In the genomic region with DNA sequence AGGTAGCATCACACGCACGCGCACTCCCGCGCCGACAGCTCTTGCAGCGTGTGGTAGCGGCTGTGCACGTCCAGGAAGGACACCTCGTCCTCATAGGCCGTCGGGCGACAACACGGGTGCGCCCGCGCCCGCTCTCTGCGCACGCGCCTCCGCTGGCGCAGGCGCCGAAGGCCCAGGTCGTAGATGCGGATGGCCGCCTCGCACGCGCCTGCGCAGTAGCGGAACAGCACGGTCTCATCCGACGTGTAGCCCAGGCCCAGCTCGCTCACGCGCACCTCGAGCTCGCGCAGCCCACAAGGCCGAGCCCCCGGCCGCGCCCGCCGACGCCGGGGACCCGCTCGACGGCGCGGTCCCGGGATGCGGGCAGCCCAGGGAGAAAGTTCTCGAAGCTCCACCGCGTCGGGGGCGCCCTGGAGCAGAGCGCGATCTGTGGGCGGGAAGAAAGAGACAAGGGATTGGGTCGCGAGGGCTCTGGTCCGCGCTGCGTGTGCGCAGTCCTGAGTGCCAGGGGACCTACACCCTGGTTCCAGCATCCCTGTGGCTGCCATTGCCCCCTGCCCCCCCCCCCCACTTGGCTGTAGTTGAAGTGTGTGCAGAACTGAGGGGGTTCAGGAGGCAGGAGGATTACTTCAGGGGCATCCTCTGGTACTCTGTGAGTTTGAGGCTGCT, we compare ENCODE assay signal across 9 mouse cellular contexts. TPM values are rescaled to one million over a fixed set of nuclear protein-coding genes. Genes with fewer than 3 reads are reported as not detected.
A peak's percentile ranks its signal among the peaks of the same experiment; 100 is the strongest.
DNase-seq lines count a peak whose midpoint lies in the region; ATAC-seq and TF ChIP-seq lines count a peak whose summit lies in the region.
"Had no signal": no experiment of that assay in that cellular context is flagged by ENCODE, and none has a peak within 500 bp of the region (broad histone marks: within the 10 kb centered on the region; RNA-seq: fewer than 3 reads in every experiment).

No protein-coding gene starts in this region.

- peak; percentile 77 for ATAC-seq in hindbrain, embryonic 11.5 days (ENCODE audit: low FRiP score)
- ATAC-seq in liver, embryonic 13.5 days (ENCODE audit: low read depth): peak; percentile 64

- no peak overlapping the region for H3K27ac ChIP-seq in heart, adult 2 months
- H3K27ac ChIP-seq in brown adipose tissue, adult 24 weeks (replicated peaks; ENCODE audit: low read depth, low read length): no peak overlapping the region
- H3K27ac ChIP-seq in hindbrain, embryonic 11.5 days (ENCODE audit: low read depth, low read length): no peak overlapping the region
- H3K27ac ChIP-seq in liver, embryonic 13.5 days: no peak overlapping the region
- H3K27ac ChIP-seq in olfactory bulb, adult 2 months (ENCODE audit: insufficient read depth, low read depth, low read length): no peak overlapping the region

- TF ChIP-seq CTCF in heart, adult 2 months (IDR thresholded peaks at IDR 0.05): no peak
- no peak for TF ChIP-seq CTCF in olfactory bulb, adult 2 months (IDR thresholded peaks at IDR 0.05; ENCODE audit: insufficient read depth, low read depth, low read length)

- H3K4me2 ChIP-seq in hindbrain, embryonic 11.5 days (replicated peaks; ENCODE audit: low read depth, low read length): 0 out of 2 replicates have a peak overlapping the region, but pooled peaks have one; percentile 4
- peak overlapping the region; percentile 56 for H3K4me2 ChIP-seq in liver, embryonic 13.5 days

- TF ChIP-seq EP300 in heart, adult 2 months (IDR thresholded peaks at IDR 0.05; ENCODE audit: insufficient read depth, low read depth, low read length): no peak

- peaks cover 2% of the 10 kb centered on the region; the same call in 1 of the 2 replicates for H3K27me3 ChIP-seq in heart, adult 2 months (ENCODE audit: control insufficient read depth, insufficient read depth, low read length)
- H3K27me3 ChIP-seq in hindbrain, embryonic 11.5 days (ENCODE audit: control insufficient read depth, insufficient read depth, low read length): peaks cover 57% of the 10 kb centered on the region
- H3K27me3 ChIP-seq in liver, embryonic 13.5 days: peaks cover 91% of the 10 kb centered on the region

- no peak overlapping the region; the same call in 1 of the 2 replicates for H3K9ac ChIP-seq in heart, adult 2 months (ENCODE audit: low read depth, low read length)
- no peak overlapping the region for H3K9ac ChIP-seq in hindbrain, embryonic 11.5 days (ENCODE audit: low read depth, low read length)
- H3K9ac ChIP-seq in liver, embryonic 13.5 days: peak overlapping the region; percentile 36; the same call in 1 of the 2 replicates

- intact Hi-C loops in heart, adult 2 months (cut with DNase I): no loop called here

- peak in 1 of 2 experiments; percentile 43 for DNase-seq in heart, adult 2 months
- no peak for DNase-seq in heart, adult 11 months
- DNase-seq in hindbrain, embryonic 11.5 days (ENCODE audit: low spot score): peak; percentile 78
- peak; percentile 60 for DNase-seq in liver, embryonic 13.5 days
- no peak for DNase-seq in left cerebral cortex, adult 8-10 months (ENCODE audit: low spot score in 2 of 2)
- DNase-seq in spleen, adult 18-20 months: no peak

- TF ChIP-seq POLR2A in heart, adult 2 months (IDR thresholded peaks at IDR 0.05; ENCODE audit: insufficient read depth, low read depth, low read length): peak; percentile 39; the same call in 1 of the 2 replicates
- no peak for TF ChIP-seq POLR2A in olfactory bulb, adult 2 months (IDR thresholded peaks at IDR 0.05; ENCODE audit: insufficient read depth, low read depth, low read length)

- WGBS in heart, adult 2 months: 37% methylated on average over 71 of the region's 71 CpGs
- WGBS in hindbrain, embryonic 11.5 days: 22% methylated on average over 69 of the region's 71 CpGs
- WGBS in liver, embryonic 13.5 days (ENCODE audit: insufficient replicate concordance): 26% methylated on average over 71 of the region's 71 CpGs
- 26% methylated on average over 71 of the region's 71 CpGs for WGBS in olfactory bulb, adult 2 months

- no peaks in the 10 kb centered on the region for H3K36me3 ChIP-seq in heart, adult 2 months (ENCODE audit: control insufficient read depth, insufficient read depth, low read length)
- no peaks in the 10 kb centered on the region for H3K36me3 ChIP-seq in hindbrain, embryonic 11.5 days (ENCODE audit: control insufficient read depth, insufficient read depth, low read length)
- no peaks in the 10 kb centered on the region for H3K36me3 ChIP-seq in liver, embryonic 13.5 days
- H3K36me3 ChIP-seq: G1E had no signal

- no peaks in the 10 kb centered on the region for H3K79me2 ChIP-seq in heart, adult 2 months (replicated peaks; ENCODE audit: control insufficient read depth, insufficient read depth, low read length)

- no peak overlapping the region for H3K4me3 ChIP-seq in heart, adult 2 months
- H3K4me3 ChIP-seq in brown adipose tissue, adult 24 weeks (ENCODE audit: insufficient read depth, low read depth, low read length): peak overlapping the region; percentile 23; the same call in 1 of the 2 replicates
- peak overlapping the region; percentile 6 for H3K4me3 ChIP-seq in hindbrain, embryonic 11.5 days (ENCODE audit: low read depth, low read length)
- peak overlapping the region; percentile 41 for H3K4me3 ChIP-seq in liver, embryonic 13.5 days (replicated peaks)
- H3K4me3 ChIP-seq in olfactory bulb, adult 2 months (ENCODE audit: insufficient read depth, low read depth, low read length): peak overlapping the region; percentile 40

- H3K9me3 ChIP-seq in hindbrain, embryonic 11.5 days (ENCODE audit: control insufficient read depth, low read length): no peaks in the 10 kb centered on the region
- no peaks in the 10 kb centered on the region for H3K9me3 ChIP-seq in liver, embryonic 13.5 days (replicated peaks)

- no peaks in the 10 kb centered on the region for H3K4me1 ChIP-seq in heart, adult 2 months (ENCODE audit: control insufficient read depth, insufficient read depth, low read length)
- H3K4me1 ChIP-seq in brown adipose tissue, adult 24 weeks (ENCODE audit: control insufficient read depth, insufficient read depth, insufficient read length, low read length): no peaks in the 10 kb centered on the region
- H3K4me1 ChIP-seq in hindbrain, embryonic 11.5 days (replicated peaks; ENCODE audit: control insufficient read depth, insufficient read depth, low read length): no peaks in the 10 kb centered on the region
- peaks cover 31% of the 10 kb centered on the region for H3K4me1 ChIP-seq in liver, embryonic 13.5 days (replicated peaks)
- H3K4me1 ChIP-seq in olfactory bulb, adult 2 months (ENCODE audit: control insufficient read depth, insufficient read depth, low read length): no peaks in the 10 kb centered on the region

RNA-seq across cellular contexts. Expression of a gene that starts 5.8 kb away (rescaled TPM):
- total RNA-seq in heart, adult 2 months (2021): 10 to 100 TPM; 24.4 to 26.8 TPM
- polyA plus RNA-seq in heart, adult 2 months (2012; rRNA removed): 26.2 and 49.3 TPM in 2 replicates
- 5.1 and 7.5 TPM in 2 replicates for polyA plus RNA-seq in brown adipose tissue, adult 24 weeks (2012; ENCODE audit: insufficient read depth, insufficient read length, missing spikeins)
- 4.4 and 4.6 TPM in 2 replicates for polyA plus RNA-seq in hindbrain, embryonic 11.5 days (2014; fragmentation: Nextera tagmentation; extraction: Ambion mirVana)
- polyA plus RNA-seq in liver, embryonic 13.5 days (2015; fragmentation: Nextera tagmentation; extraction: Ambion mirVana): 1.00 and 1.0 TPM in 2 replicates
- not detected in 2 replicates for polyA plus RNA-seq in olfactory bulb, adult 2 months (2012; ENCODE audit: insufficient read depth, insufficient read length, low replicate concordance, missing spikeins)
- 1 to 10 TPM; 4.0 to 4.5 (median 4.2) TPM for total RNA-seq in left cerebral cortex, adult 8-10 months (2022)
- total RNA-seq: G1E had no signal
- polyA plus RNA-seq: G1E had no signal

RNA-seq across cellular contexts. Expression of a gene that starts 13.0 kb away (rescaled TPM):
- 10 to 100 TPM; 17.7 to 19.4 TPM for total RNA-seq in heart, adult 2 months (2021)
- polyA plus RNA-seq in heart, adult 2 months (2012; rRNA removed): 36.2 and 38.7 TPM in 2 replicates
- polyA plus RNA-seq in brown adipose tissue, adult 24 weeks (2012; ENCODE audit: insufficient read depth, insufficient read length, missing spikeins): 4.6 and 13.1 TPM in 2 replicates
- 30.3 and 35.4 TPM in 2 replicates for polyA plus RNA-seq in hindbrain, embryonic 11.5 days (2014; fragmentation: Nextera tagmentation; extraction: Ambion mirVana)
- polyA plus RNA-seq in liver, embryonic 13.5 days (2015; fragmentation: Nextera tagmentation; extraction: Ambion mirVana): 17.2 and 17.5 TPM in 2 replicates
- polyA plus RNA-seq in olfactory bulb, adult 2 months (2012; ENCODE audit: insufficient read depth, insufficient read length, low replicate concordance, missing spikeins): not detected in 2 replicates
- 10 to 100 TPM; 60.1 to 66.1 (median 60.8) TPM for total RNA-seq in left cerebral cortex, adult 8-10 months (2022)

RNA-seq across cellular contexts. Expression of a gene that starts 18.5 kb away (rescaled TPM):
- under 1 TPM; 0.11 to 0.29 TPM for total RNA-seq in heart, adult 2 months (2021)
- polyA plus RNA-seq in heart, adult 2 months (2012; rRNA removed): 1.2 and 2.0 TPM in 2 replicates
- polyA plus RNA-seq in brown adipose tissue, adult 24 weeks (2012; ENCODE audit: insufficient read depth, insufficient read length, missing spikeins): not detected in 2 replicates
- 0.49 and 0.71 TPM in 2 replicates for polyA plus RNA-seq in hindbrain, embryonic 11.5 days (2014; fragmentation: Nextera tagmentation; extraction: Ambion mirVana)
- polyA plus RNA-seq in liver, embryonic 13.5 days (2015; fragmentation: Nextera tagmentation; extraction: Ambion mirVana): 0.45 and 0.61 TPM in 2 replicates
- polyA plus RNA-seq in olfactory bulb, adult 2 months (2012; ENCODE audit: insufficient read depth, insufficient read length, low replicate concordance, missing spikeins): not detected in 2 replicates
- total RNA-seq in left cerebral cortex, adult 8-10 months (2022): 1 to 10 TPM in 2 of 4 experiments, under 1 TPM in 2; 0.78 to 1.2 (median 0.99) TPM

RNA-seq across cellular contexts. Expression of a gene that starts 33.7 kb away (rescaled TPM):
- total RNA-seq in heart, adult 2 months (2021): 1 to 10 TPM; 3.0 to 4.7 TPM
- 8.3 and 9.9 TPM in 2 replicates for polyA plus RNA-seq in heart, adult 2 months (2012; rRNA removed)
- polyA plus RNA-seq in brown adipose tissue, adult 24 weeks (2012; ENCODE audit: insufficient read depth, insufficient read length, missing spikeins): 9.9 and 13.8 TPM in 2 replicates
- polyA plus RNA-seq in hindbrain, embryonic 11.5 days (2014; fragmentation: Nextera tagmentation; extraction: Ambion mirVana): 15.6 and 18.1 TPM in 2 replicates
- 2.6 and 3.2 TPM in 2 replicates for polyA plus RNA-seq in liver, embryonic 13.5 days (2015; fragmentation: Nextera tagmentation; extraction: Ambion mirVana)
- not detected in 2 replicates for polyA plus RNA-seq in olfactory bulb, adult 2 months (2012; ENCODE audit: insufficient read depth, insufficient read length, low replicate concordance, missing spikeins)
- 10 to 100 TPM; 10.4 to 15.7 (median 13.8) TPM for total RNA-seq in left cerebral cortex, adult 8-10 months (2022)

RNA-seq across cellular contexts. Expression of a gene that starts 34.0 kb away (rescaled TPM):
- 100 to 1,000 TPM; 748 to 906 TPM for total RNA-seq in heart, adult 2 months (2021)
- polyA plus RNA-seq in heart, adult 2 months (2012; rRNA removed): 1,680 and 1,786 TPM in 2 replicates
- 597 and 872 TPM in 2 replicates for polyA plus RNA-seq in brown adipose tissue, adult 24 weeks (2012; ENCODE audit: insufficient read depth, insufficient read length, missing spikeins)
- 363 and 381 TPM in 2 replicates for polyA plus RNA-seq in hindbrain, embryonic 11.5 days (2014; fragmentation: Nextera tagmentation; extraction: Ambion mirVana)
- polyA plus RNA-seq in liver, embryonic 13.5 days (2015; fragmentation: Nextera tagmentation; extraction: Ambion mirVana): 229 and 268 TPM in 2 replicates
- not detected in 2 replicates for polyA plus RNA-seq in olfactory bulb, adult 2 months (2012; ENCODE audit: insufficient read depth, insufficient read length, low replicate concordance, missing spikeins)
- total RNA-seq in left cerebral cortex, adult 8-10 months (2022): 100 to 1,000 TPM; 185 to 224 (median 208) TPM

Comparison
In these comparisons a context has a peak if more than half of its experiments do, and no peak if none do; other contexts are left out.
1. DNase-seq: peak in hindbrain, embryonic 11.5 days (single experiment) and liver, embryonic 13.5 days (single experiment); none in heart, adult 11 months (single experiment), left cerebral cortex, adult 8-10 months (0 of 2) and spleen, adult 18-20 months (0 of 2).